Mouse (Mus musculus) forebrain, embryonic 16.5 days (tissue): ENCODE measurements around the gene Map3k20. TPM values are rescaled to one million over a fixed set of nuclear protein-coding genes. Genes with fewer than 3 reads are reported as not detected.

Experiments
- ATAC-seq: fragments of 200-750 bp; cut with Nextera tagmentation; 2 replicates; pipeline ENCODE4 v1.8.0; 2017; ENCODE audit warnings: mild to moderate bottlenecking, moderate library complexity
- H3K27ac ChIP-seq: fragments of 300-500 bp; sonication (generic); 2 replicates; pipeline ENCODE4 v1.5.1; 2014; ENCODE audit warnings: low read length, control low read depth
- H3K27me3 ChIP-seq: fragments of 300-500 bp; sonication (generic); replicated peaks from 2 replicates; pipeline ENCODE4 v1.6.1; 2014; ENCODE audit warnings: low read length; ENCODE audit not compliant: control insufficient read depth, insufficient read depth
- H3K36me3 ChIP-seq: fragments of 300-500 bp; sonication (generic); 2 replicates; pipeline ENCODE4 v1.6.1; 2014; ENCODE audit not compliant: control insufficient read depth, insufficient read depth
- H3K4me1 ChIP-seq: fragments of 300-500 bp; sonication (generic); replicated peaks from 2 replicates; pipeline ENCODE4 v1.6.1; 2014; ENCODE audit warnings: low read length; ENCODE audit not compliant: control insufficient read depth, insufficient read depth
- H3K4me2 ChIP-seq: fragments of 300-500 bp; sonication (generic); 2 replicates; pipeline ENCODE4 v1.6.1; 2014; ENCODE audit warnings: mild to moderate bottlenecking, low read length, control low read depth
- H3K4me3 ChIP-seq: fragments of 300-500 bp; sonication (generic); replicated peaks from 2 replicates; pipeline ENCODE4 v1.5.1; 2014; ENCODE audit warnings: mild to moderate bottlenecking, low read length, control low read depth
- H3K9ac ChIP-seq: fragments of 300-500 bp; sonication (generic); replicated peaks from 2 replicates; pipeline ENCODE4 v1.6.1; 2014; ENCODE audit warnings: low read depth, low read length, control low read depth
- H3K9me3 ChIP-seq: fragments of 300-500 bp; sonication (generic); 2 replicates; pipeline ENCODE4 v1.6.1; 2016; ENCODE audit warnings: low read length; ENCODE audit not compliant: control insufficient read depth
- WGBS: fragments of 180-500 bp; shearing (Covaris S2); extraction: QIAGEN DNeasy Blood & Tissue Kit; methylation state at CpG from one replicate; pipeline ENCODE4 v1.1.7; 2014; 5-methylcytosine and 5-hydroxymethylcytosine counted together
- polyA plus RNA-seq: library from polyadenylated mRNA; unstranded; fragments of >200 nt; fragmentation: Nextera tagmentation; extraction: Ambion mirVana; gene quantifications from 2 replicates; pipeline ENCODE4 v1.2.1, GENCODE M21; 2015

Gene Map3k20
- 4.2 and 4.4 TPM in 2 replicates for polyA plus RNA-seq

DNA sequence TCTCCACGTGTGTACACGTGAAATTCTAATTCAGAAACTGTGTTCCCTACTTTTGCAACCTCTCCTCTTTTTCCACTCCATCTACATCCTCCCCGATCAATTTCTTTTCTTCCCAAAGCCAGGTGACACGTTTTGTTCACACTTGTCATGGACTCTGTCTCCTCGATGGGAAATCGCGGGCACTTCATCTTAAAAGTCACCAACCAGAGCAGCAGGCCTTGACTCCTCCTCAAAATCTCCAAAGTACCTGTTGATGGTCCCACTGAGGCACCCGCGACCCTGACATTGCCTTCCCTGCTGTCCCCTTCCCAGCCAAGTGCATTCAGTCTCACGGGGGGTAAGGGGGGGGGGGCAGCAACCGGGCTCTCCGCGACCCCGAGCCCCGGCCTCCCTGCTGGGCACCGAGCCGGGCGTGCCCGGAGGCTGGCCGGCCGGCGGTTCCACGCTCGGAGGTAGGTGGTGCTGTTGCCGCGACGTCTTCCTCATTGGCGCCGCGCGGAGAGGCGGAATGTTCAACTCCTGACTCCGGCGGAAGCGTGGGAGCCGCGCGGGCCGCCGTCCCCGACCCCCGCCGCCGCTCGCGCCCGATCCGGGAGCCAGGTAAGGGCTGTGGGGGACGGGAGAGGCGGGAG is at the start of gene Map3k20:
Map3k20 (plus strand) TSS at position 382 of the 632 bp plus-strand sequence.
- Histone ChIP-seq H3K4me2 (peak within 1 kb of the TSS; percentile 89), H3K27me3 (peaks cover 3% of the 10 kb centered on the region; the same call in 1 of the 2 replicates), H3K4me1 (peaks cover 7% of the 10 kb centered on the region; the same call in 1 of the 2 replicates), H3K4me3 (peak within 1 kb of the TSS; percentile 50), H3K36me3 (no peaks in the 10 kb centered on the region), H3K9me3 (no peaks in the 10 kb centered on the region), H3K9ac (peak within 1 kb of the TSS; percentile 61), H3K27ac (no peak within 1 kb of the TSS)
- peak; percentile 83 for ATAC-seq
- WGBS: 2% methylated on average over 49 of the region's 50 CpGs

GRCm38 (mm10) chr2:72238421-72238820 is 47.0 kb upstream of the Map3k20 start:
- 76% methylated on average over 2 of the region's 2 CpGs for WGBS
- ATAC-seq: no peak
- Histone ChIP-seq H3K27me3 (no peaks in the 10 kb centered on the region), H3K9ac (no peak overlapping the region), H3K4me3 (no peak overlapping the region), H3K4me2 (no peak overlapping the region), H3K27ac (no peak overlapping the region), H3K9me3 (no peaks in the 10 kb centered on the region), H3K4me1 (peaks cover 17% of the 10 kb centered on the region), H3K36me3 (no peaks in the 10 kb centered on the region)

- Histone ChIP-seq H3K4me1 (peaks cover 17% of the 10 kb centered on the region), H3K4me3 (no peak overlapping the region), H3K36me3 (no peaks in the 10 kb centered on the region), H3K9ac (no peak overlapping the region), H3K4me2 (no peak overlapping the region), H3K9me3 (no peaks in the 10 kb centered on the region), H3K27me3 (no peaks in the 10 kb centered on the region), H3K27ac (no peak overlapping the region)
- 37% methylated on average over 11 of the region's 11 CpGs for WGBS
- ATAC-seq: no peak
Measured at GRCm38 (mm10) chr2:72238925-72239324, 46.5 kb upstream of the Map3k20 start.

GRCm38 (mm10) chr2:72239456-72239855 is 46.0 kb upstream of the Map3k20 start:
- no peak overlapping the region for H3K4me2 ChIP-seq
- no peaks in the 10 kb centered on the region for H3K36me3 ChIP-seq
- no peak overlapping the region for H3K27ac ChIP-seq
- H3K9me3 ChIP-seq: no peaks in the 10 kb centered on the region
- no peak for ATAC-seq
- WGBS: 91% methylated on average over 8 of the region's 8 CpGs
- no peak overlapping the region for H3K4me3 ChIP-seq
- no peaks in the 10 kb centered on the region for H3K27me3 ChIP-seq
- H3K9ac ChIP-seq: no peak overlapping the region
- H3K4me1 ChIP-seq: peaks cover 17% of the 10 kb centered on the region

- Histone ChIP-seq H3K4me2 (no peak overlapping the region), H3K4me3 (no peak overlapping the region), H3K27me3 (no peaks in the 10 kb centered on the region), H3K27ac (no peak overlapping the region), H3K9me3 (no peaks in the 10 kb centered on the region), H3K4me1 (peaks cover 17% of the 10 kb centered on the region), H3K36me3 (no peaks in the 10 kb centered on the region), H3K9ac (no peak overlapping the region)
- no peak for ATAC-seq
- WGBS: 47% methylated on average over 7 of the region's 7 CpGs
Measured at GRCm38 (mm10) chr2:72239993-72240392, 45.4 kb upstream of the Map3k20 start.

- ATAC-seq: no peak
- Histone ChIP-seq H3K27me3 (no peaks in the 10 kb centered on the region), H3K4me3 (no peak overlapping the region), H3K27ac (no peak overlapping the region), H3K9me3 (no peaks in the 10 kb centered on the region), H3K36me3 (no peaks in the 10 kb centered on the region), H3K4me2 (no peak overlapping the region), H3K4me1 (peaks cover 11% of the 10 kb centered on the region), H3K9ac (no peak overlapping the region)
- WGBS: 73% methylated on average over 7 of the region's 7 CpGs
Measured at GRCm38 (mm10) chr2:72240691-72241090, 44.7 kb upstream of the Map3k20 start.

DNA sequence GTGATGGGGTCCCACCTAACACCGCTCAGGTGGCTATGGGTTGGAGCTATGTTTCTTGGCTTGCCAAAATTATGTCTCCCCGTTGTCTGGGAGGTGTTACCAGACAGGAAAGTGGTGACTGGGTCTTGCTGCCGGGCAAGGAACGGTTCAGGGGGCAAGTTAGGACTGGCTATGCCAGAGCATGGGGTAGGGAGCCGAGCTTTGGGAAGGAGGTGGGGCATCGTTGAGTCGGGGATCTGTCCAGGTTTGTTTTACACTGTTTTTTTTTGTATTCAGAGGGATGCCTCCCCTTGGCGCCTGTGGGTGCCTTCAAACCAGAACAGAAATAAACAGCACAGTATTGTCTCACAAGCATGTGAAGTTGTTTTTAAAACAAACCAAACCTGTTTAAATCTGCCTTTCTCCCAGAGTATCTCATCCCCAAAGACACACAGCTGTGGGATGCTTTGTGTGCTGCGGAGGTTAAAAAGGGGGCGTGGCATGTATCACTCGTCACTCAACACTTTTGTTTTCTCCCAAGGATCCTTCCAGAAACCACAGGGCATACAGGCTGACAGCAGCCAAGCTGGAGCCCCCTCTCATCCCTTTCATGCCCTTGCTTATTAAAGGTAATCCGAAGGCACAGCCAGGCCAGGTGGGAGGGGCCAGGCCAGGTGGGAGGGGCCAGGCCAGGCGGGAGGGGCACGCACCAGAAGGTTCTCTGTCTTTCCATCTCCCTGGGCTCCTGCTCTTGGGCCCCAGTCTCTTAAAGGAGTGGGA is 43.5 kb upstream of the Map3k20 start:
- Histone ChIP-seq H3K27ac (no peak overlapping the region), H3K4me3 (no peak overlapping the region), H3K9me3 (no peaks in the 10 kb centered on the region), H3K27me3 (no peaks in the 10 kb centered on the region), H3K36me3 (no peaks in the 10 kb centered on the region), H3K4me1 (peaks cover 6% of the 10 kb centered on the region), H3K9ac (no peak overlapping the region), H3K4me2 (peak overlapping the region; percentile 7; the same call in 1 of the 2 replicates)
- 48% methylated on average over 14 of the region's 14 CpGs for WGBS
- ATAC-seq: no peak

GRCm38 (mm10) chr2:72242910-72243675 is 42.3 kb upstream of the Map3k20 start:
- ATAC-seq: no peak
- Histone ChIP-seq H3K9ac (no peak overlapping the region), H3K27ac (no peak overlapping the region), H3K9me3 (no peaks in the 10 kb centered on the region), H3K36me3 (no peaks in the 10 kb centered on the region), H3K4me3 (no peak overlapping the region), H3K27me3 (no peaks in the 10 kb centered on the region; the same call in 1 of the 2 replicates), H3K4me2 (no peak overlapping the region), H3K4me1 (peaks cover 6% of the 10 kb centered on the region)
- WGBS: 29% methylated on average over 12 of the region's 12 CpGs

DNA sequence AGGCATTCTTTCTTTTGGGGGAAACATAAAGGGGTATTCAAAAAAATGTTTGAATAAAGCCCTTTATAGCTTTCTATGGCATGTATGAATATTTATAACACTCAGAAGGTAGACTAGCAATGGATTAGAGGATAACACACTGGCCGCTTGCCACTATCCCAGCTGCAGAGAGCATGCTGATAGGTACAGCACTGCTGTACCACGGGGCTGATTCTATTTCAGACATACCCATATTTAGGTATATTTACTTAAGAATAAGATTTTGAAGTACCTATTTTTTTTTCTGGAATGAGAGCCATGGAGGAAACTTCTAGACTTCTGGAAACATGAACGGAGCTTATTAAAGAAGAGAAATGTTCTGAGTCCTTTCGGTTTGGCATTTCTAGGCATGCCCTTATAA is 39.8 kb upstream of the Map3k20 start:
- Histone ChIP-seq H3K27ac (no peak overlapping the region), H3K4me3 (no peak overlapping the region), H3K9ac (no peak overlapping the region), H3K9me3 (no peaks in the 10 kb centered on the region), H3K4me2 (no peak overlapping the region), H3K4me1 (peaks cover 6% of the 10 kb centered on the region; the same call in 1 of the 2 replicates), H3K27me3 (no peaks in the 10 kb centered on the region; the same call in 1 of the 2 replicates), H3K36me3 (no peaks in the 10 kb centered on the region)
- WGBS: 72% methylated on average over 4 of the region's 4 CpGs
- ATAC-seq: no peak
